Mouse (Mus musculus): ENCODE data around the gene Abcc3.

The Abcc3 gene

DNA sequence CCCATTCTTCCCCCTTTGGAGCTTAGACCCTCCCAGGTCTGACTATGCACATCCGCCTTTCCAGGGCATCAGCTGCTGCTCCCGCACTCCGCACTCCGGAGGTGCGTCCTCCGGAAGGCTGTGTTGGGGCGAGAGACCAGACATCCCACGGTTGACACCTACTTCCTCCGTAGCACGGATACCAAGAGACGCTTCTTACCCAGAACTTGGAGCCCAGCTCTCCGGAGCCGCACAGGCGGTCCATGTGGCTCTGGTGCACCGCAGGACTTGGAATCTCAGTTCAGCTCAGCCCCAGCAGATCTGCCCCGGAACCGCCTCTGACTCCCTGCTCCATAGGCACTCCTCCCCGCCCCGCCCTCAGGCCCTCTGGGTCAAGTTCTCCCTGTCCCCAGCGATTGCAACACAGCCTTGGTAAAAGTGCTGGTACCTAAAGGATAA is at the start of gene Abcc3:
Gene Abcc3, minus strand, starts transcription at position 326 of the 438 bp plus-strand sequence.
- DNase-seq (ENCODE audit: low spot score): no peak

- no peak for DNase-seq (ENCODE audit: low spot score)
Measured at GRCm38 (mm10) chr11:94441752-94442151, 49.0 kb upstream of the Abcc3 start.

GRCm38 (mm10) chr11:94441122-94441521 is 48.3 kb upstream of the Abcc3 start:
- no peak for DNase-seq (ENCODE audit: low spot score)

GRCm38 (mm10) chr11:94440421-94440820 is 47.6 kb upstream of the Abcc3 start:
- no peak for DNase-seq (ENCODE audit: low spot score)

DNA sequence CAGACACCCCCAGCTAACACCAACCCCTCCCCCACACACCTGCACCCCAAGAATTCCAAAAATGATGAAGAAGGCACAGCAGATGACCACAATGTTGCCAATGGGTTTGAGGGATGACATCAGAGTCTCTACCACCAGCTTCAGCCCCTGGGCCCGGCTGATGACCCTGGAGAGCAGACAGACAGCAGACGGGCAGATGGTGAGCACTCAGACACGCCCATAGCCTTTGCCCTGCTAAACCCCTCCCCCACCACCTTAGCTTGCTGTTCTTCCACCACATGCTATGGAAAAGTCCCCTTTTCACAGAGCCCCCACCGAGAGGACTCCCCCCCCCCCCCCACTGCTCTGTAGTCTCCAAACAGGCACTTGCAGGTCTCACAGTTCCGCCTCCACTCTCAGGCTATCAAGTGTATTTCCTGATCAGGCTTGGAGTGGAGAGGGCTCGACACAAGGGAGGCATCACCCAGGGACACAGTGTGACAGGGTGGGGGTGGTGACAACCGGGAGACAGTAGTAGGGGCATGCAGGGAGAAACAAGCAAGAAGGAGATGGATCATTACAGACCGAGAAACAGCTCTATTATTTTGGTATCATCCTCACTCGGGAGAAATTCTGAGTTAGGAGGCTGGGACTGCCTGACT is 36.3 kb upstream of the Abcc3 start:
- no peak for DNase-seq (ENCODE audit: low spot score)

GRCm38 (mm10) chr11:94428091-94428835 is 35.5 kb upstream of the Abcc3 start:
- DNase-seq (ENCODE audit: low spot score): no peak

DNA sequence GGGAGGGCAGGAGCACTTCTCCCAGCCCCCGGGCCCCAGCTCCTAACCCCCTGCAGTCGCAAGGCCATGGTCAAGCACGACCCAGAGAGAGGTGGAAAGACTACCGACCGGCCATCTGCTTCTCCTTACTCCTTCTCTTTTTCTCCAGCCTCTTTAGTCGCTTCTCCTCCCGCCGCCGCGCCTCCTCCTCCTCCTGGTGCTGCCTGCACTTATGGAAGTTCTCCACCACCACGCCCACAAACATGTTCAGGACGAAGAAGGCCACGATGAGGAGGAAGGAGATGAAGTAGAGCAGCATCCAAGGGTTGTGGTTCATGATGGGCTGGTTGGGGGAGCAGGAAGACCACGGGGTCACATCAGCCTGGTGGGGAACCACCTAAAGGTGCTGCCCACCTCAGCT is 32.9 kb upstream of the Abcc3 start:
- no peak for DNase-seq (ENCODE audit: low spot score)

- no peak for DNase-seq (ENCODE audit: low spot score)
Measured at GRCm38 (mm10) chr11:94425215-94425614, 32.4 kb upstream of the Abcc3 start.

- DNase-seq (ENCODE audit: low spot score): no peak
Measured at GRCm38 (mm10) chr11:94424380-94424779, 31.6 kb upstream of the Abcc3 start.

GRCm38 (mm10) chr11:94423855-94424254 is 31.1 kb upstream of the Abcc3 start:
- DNase-seq (ENCODE audit: low spot score): no peak

- DNase-seq (ENCODE audit: low spot score): no peak
Measured at GRCm38 (mm10) chr11:94420991-94421390, 28.2 kb upstream of the Abcc3 start.

DNA sequence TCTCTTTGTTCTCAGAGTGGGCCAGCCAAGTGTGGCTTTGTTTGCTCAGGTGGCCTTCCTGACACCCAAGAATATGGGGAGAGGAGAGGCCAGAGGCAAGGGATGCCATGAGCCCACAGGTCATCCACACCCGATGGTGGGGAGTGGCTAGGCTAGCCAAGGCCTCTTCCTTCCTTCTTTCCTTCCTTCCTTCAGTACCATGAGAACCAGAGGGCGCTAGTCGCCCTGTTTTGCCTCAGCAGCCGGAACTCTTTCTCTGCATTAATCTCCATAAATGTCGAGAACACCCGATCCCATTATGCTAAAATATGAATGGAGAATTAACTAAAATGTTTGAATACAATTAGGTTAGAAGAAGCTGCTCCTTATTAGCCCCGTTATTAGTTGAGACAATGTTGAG is 27.5 kb upstream of the Abcc3 start:
- DNase-seq (ENCODE audit: low spot score): no peak

DNA sequence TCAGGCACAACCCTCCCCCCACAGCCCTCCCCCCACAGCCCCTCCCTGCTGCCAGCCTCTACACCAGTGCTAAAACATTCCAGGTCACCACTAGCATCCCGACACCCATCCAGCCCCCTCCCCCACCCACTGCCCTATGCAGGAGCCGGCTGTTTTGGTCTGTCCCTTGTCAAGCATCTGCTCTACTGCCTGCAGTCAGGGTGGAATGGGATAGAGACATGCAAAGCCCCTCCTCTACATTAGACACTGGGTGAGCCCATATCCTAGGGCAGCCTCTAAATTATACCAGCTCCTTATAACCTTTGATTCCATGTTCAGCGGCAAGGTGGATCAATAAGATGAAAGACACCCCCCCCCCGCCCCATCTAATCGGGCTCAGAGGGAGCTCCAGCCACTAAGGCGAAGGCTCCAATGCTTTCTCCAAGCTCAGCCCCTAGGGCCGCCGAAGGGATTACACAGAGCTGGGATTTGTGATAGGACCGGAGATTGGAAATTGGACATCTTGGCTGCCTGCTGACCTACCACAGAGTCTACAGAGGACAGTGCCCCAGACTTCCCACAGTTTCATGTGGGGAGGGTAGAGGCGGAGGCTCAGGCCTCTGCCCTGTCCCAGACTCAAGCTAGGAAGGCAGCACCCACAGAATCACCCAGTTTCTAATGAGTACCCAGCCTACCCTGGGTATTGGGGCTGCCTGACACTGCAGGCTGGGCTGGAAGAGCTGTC is 26.4 kb upstream of the Abcc3 start:
- DNase-seq (ENCODE audit: low spot score): no peak

GRCm38 (mm10) chr11:94414042-94414441 is 21.2 kb upstream of the Abcc3 start:
- DNase-seq (ENCODE audit: low spot score): no peak

GRCm38 (mm10) chr11:94413516-94413915 is 20.7 kb upstream of the Abcc3 start:
- DNase-seq (ENCODE audit: low spot score): no peak

GRCm38 (mm10) chr11:94412998-94413469 is 20.2 kb upstream of the Abcc3 start:
- no peak for DNase-seq (ENCODE audit: low spot score)

DNA sequence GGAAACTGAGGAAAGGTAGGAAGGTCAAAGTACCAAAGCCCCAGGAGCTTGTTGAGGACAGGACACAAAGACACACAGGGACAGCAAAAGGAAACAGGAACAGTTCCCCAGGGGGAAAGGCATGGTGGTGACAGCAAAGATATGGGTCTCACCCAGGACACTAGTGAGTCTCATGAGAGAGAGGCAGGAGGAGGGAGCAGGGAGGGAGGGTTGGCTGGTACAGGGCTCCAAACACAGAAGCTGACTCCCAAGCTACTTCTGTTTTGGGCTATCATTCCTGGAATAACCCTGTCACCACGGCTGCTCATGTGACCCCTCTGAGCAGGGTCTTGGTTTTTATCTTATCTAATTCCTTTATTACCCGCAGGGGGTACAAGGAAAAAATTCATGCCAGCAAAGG is 19.8 kb upstream of the Abcc3 start:
- no peak for DNase-seq (ENCODE audit: low spot score)

- no peak for DNase-seq (ENCODE audit: low spot score)
Measured at GRCm38 (mm10) chr11:94407803-94408321, 15.1 kb upstream of the Abcc3 start.

GRCm38 (mm10) chr11:94405348-94405747 is 12.6 kb upstream of the Abcc3 start:
- DNase-seq (ENCODE audit: low spot score): no peak

DNA sequence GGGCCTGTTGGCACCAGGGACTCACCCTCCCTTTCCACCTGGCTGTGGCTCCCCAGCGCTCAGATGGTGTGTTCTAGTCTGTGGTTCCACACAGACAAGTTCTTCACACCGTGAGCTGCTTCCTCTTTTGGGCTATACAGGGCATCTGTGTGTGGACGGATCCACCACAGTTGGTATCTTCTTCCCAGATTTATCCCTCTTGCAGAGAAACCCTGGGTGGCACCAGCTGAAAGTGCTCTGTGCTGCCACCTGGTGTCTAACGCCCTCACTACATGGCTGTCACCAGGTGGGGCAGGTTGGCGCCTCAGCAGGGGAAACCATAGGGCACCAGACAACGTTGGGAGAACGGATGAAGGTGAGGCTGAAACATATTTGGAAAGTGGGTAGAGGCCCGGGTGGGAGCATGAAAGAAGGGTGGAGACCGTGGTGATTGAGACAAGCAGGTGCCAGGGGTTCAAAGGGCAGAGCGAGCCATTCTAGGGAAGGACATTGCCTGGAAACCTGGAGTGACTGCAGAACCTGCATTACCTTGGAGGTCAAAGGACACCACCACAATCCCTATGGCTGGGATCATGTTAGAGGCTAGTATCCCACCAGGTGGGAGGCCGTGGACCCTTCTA is 12.0 kb upstream of the Abcc3 start:
- DNase-seq (ENCODE audit: low spot score): peak; percentile 65

- no peak for DNase-seq (ENCODE audit: low spot score)
Measured at GRCm38 (mm10) chr11:94404178-94404577, 11.4 kb upstream of the Abcc3 start.

GRCm38 (mm10) chr11:94403757-94404156 is 11.0 kb upstream of the Abcc3 start:
- DNase-seq (ENCODE audit: low spot score): no peak

All from c-Kit-positive CD71-positive TER-119-positive erythroid progenitor cells, embryonic 14.5 days (primary cell).